Mouse (Mus musculus): ENCODE measurements around the gene Cfap43. TPM values are rescaled to one million over a fixed set of nuclear protein-coding genes. Genes with fewer than 3 reads are reported as not detected.

The Cfap43 gene
- polyA plus RNA-seq, 1 experiment = 0.20 TPM

DNA sequence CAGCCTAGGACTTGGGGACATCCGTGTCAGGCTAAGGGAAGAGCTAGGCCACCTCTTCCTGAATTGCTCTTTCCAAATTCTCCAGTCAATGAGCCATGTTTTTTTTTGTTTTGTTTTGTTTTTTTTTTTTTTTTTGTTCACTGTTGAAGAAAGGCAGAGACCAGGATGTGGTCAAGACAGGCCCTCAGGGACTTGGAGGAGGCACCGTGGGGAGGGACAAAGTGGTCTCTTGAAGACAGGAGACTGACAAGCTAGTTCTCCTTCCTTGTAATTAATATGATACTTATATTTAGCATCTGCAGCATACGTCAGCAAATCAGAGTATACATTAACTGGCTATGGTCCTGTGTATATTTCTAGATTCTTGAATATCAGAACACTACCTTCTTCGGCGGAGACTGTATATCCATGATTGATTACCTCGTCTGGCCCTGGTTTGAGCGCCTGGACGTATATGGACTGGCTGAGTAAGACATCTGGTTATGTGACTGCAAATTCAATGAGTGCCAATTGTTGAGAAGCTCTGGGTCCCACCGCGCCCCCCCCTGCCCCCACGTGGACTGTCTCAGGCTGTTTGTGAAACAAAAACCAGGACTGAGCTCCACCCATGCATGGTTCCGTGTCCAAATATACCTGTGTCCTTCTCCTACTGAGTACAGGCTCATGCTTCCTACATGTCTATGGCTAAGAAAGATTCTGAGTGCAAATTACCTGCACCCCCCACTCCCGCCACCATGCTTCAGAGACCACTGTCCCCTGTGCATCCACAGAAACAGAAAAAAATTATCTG lies 34.6 kb downstream of the Cfap43 start:
- no peaks in the 10 kb centered on the region for H3K27me3 ChIP-seq (ENCODE audit: control insufficient read depth, insufficient read depth, low read length)
- WGBS = 80% methylated on average over 13 of the region's 13 CpGs
- TF ChIP-seq CTCF (IDR thresholded peaks at IDR 0.05; ENCODE audit: borderline replicate concordance, control insufficient read depth, extremely low read depth, insufficient read depth, low read length, poor library complexity) (no peak), POLR2A (IDR thresholded peaks at IDR 0.05; ENCODE audit: control insufficient read depth, extremely low read depth, insufficient read depth, low read length, poor library complexity) (no peak)
- H3K4me1 ChIP-seq (replicated peaks; ENCODE audit: control insufficient read depth, insufficient read depth, low read length) = peaks cover 27% of the 10 kb centered on the region
- DNase-seq = no peak
- H3K36me3 ChIP-seq (ENCODE audit: control insufficient read depth, insufficient read depth, low read length) = no peaks in the 10 kb centered on the region
- no peak overlapping the region for H3K4me3 ChIP-seq (ENCODE audit: control insufficient read depth, insufficient read depth, low read length)
- H3K27ac ChIP-seq (ENCODE audit: control insufficient read depth, insufficient read depth, low read length) = no peak overlapping the region

DNA sequence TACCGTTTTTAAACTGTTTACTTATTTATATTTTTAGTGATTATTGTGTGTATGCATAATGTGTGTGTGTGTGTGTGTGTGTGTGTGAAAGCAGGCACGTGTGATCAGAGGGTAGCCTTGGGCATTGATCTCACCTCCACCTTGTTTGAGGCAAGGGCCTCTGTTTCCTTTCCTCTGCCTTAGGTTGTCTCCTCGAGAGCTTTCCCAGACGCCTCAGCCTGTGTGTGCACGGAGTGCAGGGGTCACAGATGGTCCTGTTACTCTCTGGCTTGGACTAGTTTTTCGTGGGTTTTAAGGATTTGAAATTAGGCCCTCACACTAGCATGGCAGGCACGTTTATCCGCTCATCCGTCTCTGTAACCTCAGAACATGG lies 36.2 kb downstream of the Cfap43 start:
- Histone ChIP-seq H3K4me1 (replicated peaks; ENCODE audit: control insufficient read depth, insufficient read depth, low read length) (peaks cover 21% of the 10 kb centered on the region), H3K36me3 (ENCODE audit: control insufficient read depth, insufficient read depth, low read length) (no peaks in the 10 kb centered on the region), H3K27me3 (ENCODE audit: control insufficient read depth, insufficient read depth, low read length) (no peaks in the 10 kb centered on the region), H3K4me3 (ENCODE audit: control insufficient read depth, insufficient read depth, low read length) (no peak overlapping the region), H3K27ac (ENCODE audit: control insufficient read depth, insufficient read depth, low read length) (no peak overlapping the region)
- DNase-seq = no peak
- 52% methylated on average over 9 of the region's 9 CpGs for WGBS
- TF ChIP-seq POLR2A (IDR thresholded peaks at IDR 0.05; ENCODE audit: control insufficient read depth, extremely low read depth, insufficient read depth, low read length, poor library complexity) (no peak), CTCF (IDR thresholded peaks at IDR 0.05; ENCODE audit: borderline replicate concordance, control insufficient read depth, extremely low read depth, insufficient read depth, low read length, poor library complexity) (no peak)

GRCm38 (mm10) chr19:47882151-47882881 lies 36.8 kb downstream of the Cfap43 start:
- 31% methylated on average over 11 of the region's 11 CpGs for WGBS
- Histone ChIP-seq H3K4me3 (ENCODE audit: control insufficient read depth, insufficient read depth, low read length) (no peak overlapping the region), H3K4me1 (replicated peaks; ENCODE audit: control insufficient read depth, insufficient read depth, low read length) (peaks cover 15% of the 10 kb centered on the region), H3K36me3 (ENCODE audit: control insufficient read depth, insufficient read depth, low read length) (no peaks in the 10 kb centered on the region), H3K27me3 (ENCODE audit: control insufficient read depth, insufficient read depth, low read length) (no peaks in the 10 kb centered on the region), H3K27ac (ENCODE audit: control insufficient read depth, insufficient read depth, low read length) (no peak overlapping the region)
- TF ChIP-seq POLR2A (IDR thresholded peaks at IDR 0.05; ENCODE audit: control insufficient read depth, extremely low read depth, insufficient read depth, low read length, poor library complexity) = no peak
- peak; percentile 99 for TF ChIP-seq CTCF (IDR thresholded peaks at IDR 0.05; ENCODE audit: borderline replicate concordance, control insufficient read depth, extremely low read depth, insufficient read depth, low read length, poor library complexity)
- peak; percentile 85 for DNase-seq

DNA sequence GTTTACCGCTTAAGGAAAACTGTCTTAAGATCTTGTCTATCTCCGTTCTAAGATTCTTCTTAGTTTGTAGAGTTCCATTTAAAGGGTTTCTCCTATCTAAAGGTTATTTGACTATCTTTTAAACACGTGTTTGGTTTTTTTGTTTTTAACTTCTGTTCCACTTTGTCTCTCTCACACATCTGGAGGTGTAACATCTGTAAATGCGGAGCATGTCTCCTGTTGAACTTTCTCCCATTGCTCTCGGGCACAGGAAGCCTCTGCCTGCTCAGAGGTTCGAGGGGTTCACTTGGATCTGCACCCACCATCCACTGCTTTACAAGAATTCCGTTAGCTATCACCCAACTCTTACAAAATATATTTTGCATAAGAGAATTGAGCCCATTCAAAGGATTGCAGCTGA lies 37.5 kb downstream of the Cfap43 start:
- Histone ChIP-seq H3K4me1 (replicated peaks; ENCODE audit: control insufficient read depth, insufficient read depth, low read length) (peaks cover 7% of the 10 kb centered on the region), H3K27me3 (ENCODE audit: control insufficient read depth, insufficient read depth, low read length) (no peaks in the 10 kb centered on the region), H3K4me3 (ENCODE audit: control insufficient read depth, insufficient read depth, low read length) (no peak overlapping the region), H3K36me3 (ENCODE audit: control insufficient read depth, insufficient read depth, low read length) (no peaks in the 10 kb centered on the region), H3K27ac (ENCODE audit: control insufficient read depth, insufficient read depth, low read length) (no peak overlapping the region)
- DNase-seq = no peak
- TF ChIP-seq CTCF (IDR thresholded peaks at IDR 0.05; ENCODE audit: borderline replicate concordance, control insufficient read depth, extremely low read depth, insufficient read depth, low read length, poor library complexity) (no peak), POLR2A (IDR thresholded peaks at IDR 0.05; ENCODE audit: control insufficient read depth, extremely low read depth, insufficient read depth, low read length, poor library complexity) (no peak)
- 85% methylated on average over 7 of the region's 7 CpGs for WGBS

DNA sequence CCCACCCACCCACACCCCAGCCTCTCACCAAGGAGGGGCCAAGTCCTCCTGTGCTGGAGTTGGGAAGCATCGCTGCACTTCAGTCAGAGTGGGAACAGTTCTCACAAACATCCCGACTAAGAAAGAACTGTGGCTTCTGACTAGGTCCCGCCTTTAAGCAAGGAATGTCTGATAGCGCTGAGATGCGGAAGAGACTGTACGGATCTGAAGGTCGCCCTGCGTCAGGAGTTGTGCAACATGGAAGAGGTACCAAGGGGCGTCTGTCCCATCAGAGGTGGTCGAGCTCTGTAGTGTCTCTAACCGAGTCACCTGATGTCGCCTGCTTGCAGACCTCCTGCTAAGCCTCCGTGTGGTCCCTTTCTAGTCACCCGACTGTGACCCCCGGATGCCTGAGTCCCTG lies 42.8 kb downstream of the Cfap43 start:
- no peak for TF ChIP-seq POLR2A (IDR thresholded peaks at IDR 0.05; ENCODE audit: control insufficient read depth, extremely low read depth, insufficient read depth, low read length, poor library complexity)

DNA sequence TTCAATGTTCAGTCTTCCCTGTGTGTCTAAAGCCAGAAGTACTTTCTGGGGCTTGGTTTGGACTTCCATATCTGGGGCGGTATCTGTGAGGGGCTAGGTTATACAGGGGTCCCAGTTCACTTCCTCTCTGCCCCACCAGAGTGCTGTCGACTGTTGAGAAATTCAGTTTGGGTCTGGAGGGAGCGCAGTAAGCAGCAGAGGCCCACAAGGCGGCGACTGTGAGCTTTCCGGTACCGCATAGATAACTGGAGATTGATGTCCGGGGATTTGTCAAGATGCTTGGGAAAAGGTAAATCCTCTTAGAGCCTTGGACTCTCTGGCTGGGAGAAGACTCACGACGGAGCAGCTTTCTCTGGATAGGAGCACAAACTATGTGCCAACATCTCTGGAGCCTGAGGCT lies 47.6 kb downstream of the Cfap43 start:
- no peaks in the 10 kb centered on the region for H3K4me1 ChIP-seq (replicated peaks; ENCODE audit: control insufficient read depth, insufficient read depth, low read length)
- H3K4me3 ChIP-seq (ENCODE audit: control insufficient read depth, insufficient read depth, low read length) = no peak overlapping the region
- DNase-seq = peak; percentile 18
- H3K27me3 ChIP-seq (ENCODE audit: control insufficient read depth, insufficient read depth, low read length) = no peaks in the 10 kb centered on the region; the same call in 1 of the 2 replicates
- WGBS = 48% methylated on average over 10 of the region's 10 CpGs
- H3K27ac ChIP-seq (ENCODE audit: control insufficient read depth, insufficient read depth, low read length) = no peak overlapping the region
- TF ChIP-seq CTCF (IDR thresholded peaks at IDR 0.05; ENCODE audit: borderline replicate concordance, control insufficient read depth, extremely low read depth, insufficient read depth, low read length, poor library complexity) (no peak), POLR2A (IDR thresholded peaks at IDR 0.05; ENCODE audit: control insufficient read depth, extremely low read depth, insufficient read depth, low read length, poor library complexity) (no peak)
- H3K36me3 ChIP-seq (ENCODE audit: control insufficient read depth, insufficient read depth, low read length) = no peaks in the 10 kb centered on the region

More for the DNA sequence above, 42.8 kb downstream of the Cfap43 start:
- Histone ChIP-seq H3K4me1 (replicated peaks; ENCODE audit: control insufficient read depth, insufficient read depth, low read length) (no peaks in the 10 kb centered on the region), H3K4me3 (ENCODE audit: control insufficient read depth, insufficient read depth, low read length) (no peak overlapping the region), H3K36me3 (ENCODE audit: control insufficient read depth, insufficient read depth, low read length) (no peaks in the 10 kb centered on the region), H3K27ac (ENCODE audit: control insufficient read depth, insufficient read depth, low read length) (no peak overlapping the region), H3K27me3 (ENCODE audit: control insufficient read depth, insufficient read depth, low read length) (no peaks in the 10 kb centered on the region; the same call in 1 of the 2 replicates)
- DNase-seq = no peak
- 84% methylated on average over 15 of the region's 15 CpGs for WGBS

Data from thymus, adult 2 months (tissue).